Mouse (Mus musculus) embryo, embryonic 11.5 days (tissue): ENCODE measurements around the gene Stag1.

Experiments used
- DNase-seq: peaks from one replicate; pipeline ENCODE4 v3.0.0-alpha.2; 2012; ENCODE audit warnings: low read depth, low spot score

Stag1 gene

DNA sequence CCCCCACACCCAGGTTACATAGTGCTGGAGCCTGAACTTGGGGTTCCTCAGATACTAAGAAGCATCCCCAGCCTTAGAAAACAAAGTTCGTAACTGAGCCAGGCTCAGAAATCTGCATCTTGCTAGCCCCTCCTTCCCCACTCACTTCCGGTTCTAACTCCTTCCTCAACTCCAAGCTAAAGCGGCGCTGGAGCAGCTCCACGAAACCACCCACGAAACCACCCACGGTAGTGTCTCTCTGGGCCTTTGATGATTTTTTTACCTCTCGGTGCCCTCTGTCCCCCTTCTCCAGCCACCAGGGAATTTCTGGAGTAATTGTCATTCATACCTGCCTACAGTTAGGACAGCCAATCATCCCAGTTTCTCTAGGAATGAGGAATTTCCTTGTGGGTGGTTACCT lies at the start of gene Stag1:
Gene Stag1, plus strand, starts transcription at position 253 of the 400 bp plus-strand sequence.
- DNase-seq, result no peak

- no peak for DNase-seq
Observed at GRCm38 (mm10) chr9:100548313-100548712, 49.3 kb upstream of the Stag1 start.

DNA sequence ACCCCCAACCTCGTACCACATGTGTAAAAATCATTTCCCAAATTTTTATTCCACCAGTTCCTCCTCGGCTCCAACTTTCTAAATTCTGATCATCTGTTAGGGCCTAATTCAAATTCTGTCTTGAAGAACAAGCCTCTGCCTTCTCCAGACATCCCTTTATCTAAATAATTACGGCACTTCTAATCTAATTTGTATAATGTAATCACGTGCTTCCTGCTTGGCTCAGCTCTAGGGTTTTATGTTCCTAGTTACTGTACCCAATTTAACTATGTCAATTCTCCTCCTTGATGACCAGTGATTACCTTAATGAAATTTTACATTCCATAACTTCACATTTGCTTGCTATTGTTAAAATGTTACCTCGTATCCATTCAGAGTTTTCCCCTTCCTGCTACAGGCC lies 41.9 kb upstream of the Stag1 start:
- DNase-seq, result no peak

GRCm38 (mm10) chr9:100558023-100558573 lies 39.5 kb upstream of the Stag1 start:
- no peak for DNase-seq

GRCm38 (mm10) chr9:100558991-100559390 lies 38.6 kb upstream of the Stag1 start:
- no peak for DNase-seq

DNA sequence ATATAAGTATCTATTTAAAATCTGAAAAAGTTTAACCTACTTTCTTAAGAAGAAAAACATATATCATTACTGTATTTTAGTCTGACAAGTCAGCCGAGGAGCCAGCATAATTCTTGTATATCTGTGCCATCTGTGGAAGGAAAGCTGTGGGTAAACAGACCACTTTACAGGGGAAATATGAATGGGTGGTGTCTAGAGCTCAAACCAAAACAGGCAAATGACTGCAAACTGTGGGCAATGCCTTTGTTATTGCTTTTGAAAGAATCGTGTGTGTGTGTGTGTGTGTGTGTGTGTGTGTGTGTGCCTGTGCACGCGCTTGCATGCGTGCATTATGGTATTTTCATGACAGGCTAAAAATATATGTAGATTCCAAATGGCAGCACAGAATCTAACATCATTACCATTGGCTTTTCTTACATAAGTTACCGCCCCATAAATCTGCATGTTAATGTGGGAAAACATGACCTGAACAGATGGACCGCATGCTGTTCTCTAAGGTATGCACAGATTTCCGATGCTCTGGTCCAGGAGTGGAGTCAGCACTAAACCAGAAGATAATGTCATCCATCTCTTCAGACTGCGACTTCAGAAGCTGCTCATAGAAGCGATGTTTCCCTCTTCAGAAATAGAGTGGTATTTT lies 37.2 kb upstream of the Stag1 start:
- no peak for DNase-seq

- DNase-seq, result no peak
Observed at GRCm38 (mm10) chr9:100569798-100570625, 27.6 kb upstream of the Stag1 start.

DNA sequence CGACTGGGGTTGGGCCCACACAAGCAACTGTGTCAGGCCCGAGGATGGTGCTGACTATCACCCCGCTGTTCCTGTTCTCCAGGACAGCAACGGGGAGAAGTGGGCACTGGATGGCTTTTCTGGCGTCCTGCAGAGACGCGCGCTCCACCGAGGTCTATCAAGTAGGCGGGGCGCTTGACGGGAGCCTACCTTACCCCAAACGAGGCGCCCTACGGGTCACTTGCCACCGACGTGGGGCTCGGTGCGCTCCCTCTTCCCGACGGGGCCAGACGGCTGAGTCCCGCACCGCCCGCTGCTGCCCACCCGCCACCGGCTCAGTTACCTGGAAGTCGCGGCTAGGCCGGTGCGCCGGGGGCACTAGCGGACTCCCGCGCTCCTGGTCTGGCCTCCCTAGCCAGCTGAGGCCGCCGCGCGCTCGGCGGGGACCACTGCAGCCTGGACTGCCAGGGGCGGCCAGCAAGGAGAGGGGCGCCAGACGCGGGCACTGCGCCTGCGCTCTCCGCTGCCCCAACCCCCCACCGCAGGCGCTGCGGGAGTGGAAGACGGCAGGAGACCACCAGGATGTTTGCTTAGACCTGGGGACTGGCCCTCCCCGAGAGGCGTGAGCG lies 26.9 kb upstream of the Stag1 start, which contains the start of gene Slc35g2:
Gene Slc35g2, minus strand, starts transcription at position 465 of the 608 bp plus-strand sequence.
- DNase-seq, result peak; percentile 46

- DNase-seq, result no peak
Observed at GRCm38 (mm10) chr9:100571511-100571910, 26.1 kb upstream of the Stag1 start.

GRCm38 (mm10) chr9:100573300-100573699 lies 24.3 kb upstream of the Stag1 start:
- no peak for DNase-seq

DNA sequence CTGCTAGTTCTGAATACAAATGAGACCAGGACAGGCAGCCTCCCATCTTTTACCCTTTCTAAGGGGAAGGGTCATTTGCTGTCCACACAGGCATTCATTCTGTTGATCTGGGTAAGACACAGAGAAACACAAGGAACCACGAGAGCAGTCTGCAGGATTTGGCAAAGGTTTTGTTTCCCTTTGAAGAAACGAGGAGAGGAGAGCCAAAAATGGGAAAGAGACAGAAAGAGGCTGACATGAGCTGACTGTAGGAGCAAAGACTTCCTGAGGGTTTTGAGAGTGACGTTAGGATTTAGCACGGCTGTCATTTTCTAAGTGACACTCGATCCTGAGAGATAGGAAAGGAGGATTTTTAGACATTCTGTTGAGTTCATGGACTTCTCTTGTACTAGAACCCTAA lies 23.7 kb upstream of the Stag1 start:
- DNase-seq, result no peak

GRCm38 (mm10) chr9:100580196-100580740 lies 17.3 kb upstream of the Stag1 start:
- no peak for DNase-seq

DNA sequence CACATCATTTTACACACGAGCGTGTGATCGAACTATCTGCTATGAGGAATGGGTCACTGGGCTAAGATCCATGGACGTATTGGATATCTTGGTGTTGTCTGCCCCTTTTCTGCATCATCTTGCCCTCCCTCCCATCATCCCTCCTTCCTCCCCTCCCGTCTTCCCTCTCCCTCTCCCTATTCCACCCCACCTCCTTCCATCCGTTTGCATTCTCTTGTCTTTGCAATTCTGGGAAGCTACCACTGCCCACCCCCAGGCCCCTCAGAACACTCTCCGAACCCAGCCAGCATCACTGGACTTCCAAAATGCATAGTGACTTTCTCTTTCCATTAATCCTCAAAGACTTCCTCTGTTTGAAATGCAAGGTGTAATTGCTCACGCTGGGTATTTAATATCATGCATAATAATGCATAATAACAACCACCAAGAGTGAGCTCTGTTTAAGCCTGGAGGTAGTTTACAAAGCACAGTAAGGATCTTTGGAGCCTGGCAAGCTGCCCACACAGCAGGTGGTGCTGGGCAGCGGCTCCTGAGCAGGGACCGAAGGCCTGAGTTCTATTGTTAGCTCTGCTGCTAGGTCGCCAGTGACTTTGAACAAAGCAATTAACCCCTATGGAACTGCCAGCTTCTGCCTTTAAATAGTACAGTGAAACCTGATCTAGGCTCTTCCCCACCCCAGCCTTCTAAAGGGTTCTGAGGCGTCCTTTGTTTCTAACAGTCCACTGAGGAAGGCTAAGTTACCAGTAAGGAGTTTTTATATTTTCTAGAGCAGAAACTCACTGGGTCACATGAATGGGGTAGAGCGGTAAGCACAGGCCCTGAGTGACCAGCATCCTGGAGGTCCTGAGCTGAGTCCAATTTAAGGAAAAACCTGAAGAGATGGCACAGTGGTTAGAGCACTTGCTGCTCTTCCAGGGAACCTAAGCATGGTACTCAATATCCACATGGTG lies 15.8 kb upstream of the Stag1 start:
- DNase-seq, result peak; percentile 30

GRCm38 (mm10) chr9:100582883-100583575 lies 14.6 kb upstream of the Stag1 start:
- no peak for DNase-seq

- DNase-seq, result no peak
Observed at GRCm38 (mm10) chr9:100584031-100584430, 13.6 kb upstream of the Stag1 start.

- DNase-seq, result no peak
Observed at GRCm38 (mm10) chr9:100590462-100590861, 7.1 kb upstream of the Stag1 start.

- DNase-seq, result no peak
Observed at GRCm38 (mm10) chr9:100596317-100596716, 1.3 kb upstream of the Stag1 start.

DNA sequence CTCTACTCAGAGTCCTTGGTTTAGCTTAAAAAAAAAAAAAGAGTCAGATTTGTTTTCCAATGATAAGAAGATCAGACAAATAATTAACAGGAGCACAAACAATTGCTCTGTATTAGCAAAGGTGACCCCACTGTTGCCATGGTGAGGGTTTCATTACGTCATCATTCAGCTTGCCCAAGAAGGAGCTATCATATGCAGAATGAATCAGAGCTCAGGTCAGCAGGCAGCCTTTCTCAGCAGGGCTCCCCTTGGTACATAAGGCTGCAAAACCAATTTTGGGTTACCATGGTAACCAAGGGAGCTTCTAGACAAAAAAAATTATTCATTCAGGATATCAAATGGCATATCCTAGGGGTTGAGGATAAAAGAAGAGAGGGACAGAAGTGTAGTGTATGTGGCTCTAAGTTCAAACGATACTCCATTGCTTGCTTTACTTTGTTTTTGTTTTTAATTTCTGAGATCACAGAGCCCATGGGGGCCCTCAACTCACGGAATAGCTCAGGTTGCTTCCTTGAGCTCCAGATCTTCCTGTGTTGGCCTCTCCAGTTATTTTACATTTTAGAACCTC lies 2.2 kb downstream of the Stag1 start:
- no peak for DNase-seq

GRCm38 (mm10) chr9:100602130-100602529 lies 4.5 kb downstream of the Stag1 start:
- no peak for DNase-seq

DNA sequence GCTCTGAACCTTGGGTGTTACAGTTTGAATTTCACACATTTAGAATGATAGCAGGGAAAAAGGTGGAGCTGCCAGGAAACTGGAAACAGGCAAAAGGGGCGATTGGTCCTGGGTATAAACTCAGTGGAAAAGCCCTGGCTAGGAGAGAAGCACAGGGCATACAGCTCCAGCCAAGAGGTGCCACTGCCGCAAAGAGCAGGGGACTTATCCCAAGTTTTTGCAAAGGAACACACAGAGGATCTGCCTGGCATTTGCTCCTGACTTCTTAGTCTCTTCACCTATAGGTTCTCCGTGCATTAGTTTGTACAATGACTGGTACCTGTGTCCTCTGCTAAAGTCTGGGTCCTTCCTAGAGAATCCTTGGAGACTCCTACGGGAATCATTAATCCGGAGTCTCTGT lies 5.6 kb downstream of the Stag1 start:
- DNase-seq, result no peak
